Mouse (Mus musculus) neural tube, embryonic 15.5 days (tissue): ENCODE results near the gene Lcp1. TPM values are rescaled to one million over a fixed set of nuclear protein-coding genes. Genes with fewer than 3 reads are reported as not detected.

Source experiments
- ATAC-seq: fragments of 200-750 bp; cut with Nextera tagmentation; 2 replicates; pipeline ENCODE4 v1.8.0; 2017; ENCODE audit warnings: mild to moderate bottlenecking, moderate TSS enrichment, moderate library complexity; ENCODE audit not compliant: low FRiP score
- H3K27ac ChIP-seq: fragments of 300-500 bp; sonication (generic); replicated peaks from 2 replicates; pipeline ENCODE4 v1.5.1; 2015; ENCODE audit warnings: mild to moderate bottlenecking, inconsistent platforms
- H3K27me3 ChIP-seq: fragments of 300-500 bp; sonication (generic); replicated peaks from 2 replicates; pipeline ENCODE4 v1.6.1; 2015; ENCODE audit warnings: inconsistent platforms
- H3K36me3 ChIP-seq: fragments of 300-500 bp; sonication (generic); 2 replicates; pipeline ENCODE4 v1.6.1; 2015; ENCODE audit warnings: inconsistent platforms
- H3K4me1 ChIP-seq: fragments of 300-500 bp; sonication (generic); 2 replicates; pipeline ENCODE4 v1.6.1; 2015; ENCODE audit warnings: inconsistent platforms
- H3K4me2 ChIP-seq: fragments of 300-500 bp; sonication (generic); 2 replicates; pipeline ENCODE4 v1.6.1; 2015; ENCODE audit warnings: inconsistent platforms, mild to moderate bottlenecking, moderate library complexity
- H3K4me3 ChIP-seq: fragments of 300-500 bp; sonication (generic); replicated peaks from 2 replicates; pipeline ENCODE4 v1.5.1; 2015; ENCODE audit warnings: mild to moderate bottlenecking, inconsistent platforms
- H3K9ac ChIP-seq: fragments of 300-500 bp; sonication (generic); replicated peaks from 2 replicates; pipeline ENCODE4 v1.6.1; 2015; ENCODE audit warnings: mild to moderate bottlenecking, inconsistent platforms
- H3K9me3 ChIP-seq: fragments of 300-500 bp; sonication (generic); replicated peaks from 2 replicates; pipeline ENCODE4 v1.6.1; 2016; ENCODE audit warnings: inconsistent platforms
- WGBS: fragments of 180-500 bp; shearing (Covaris S2); methylation state at CpG from one replicate; pipeline ENCODE4 v1.1.7; 2015; ENCODE audit warnings: mixed read lengths; 5-methylcytosine and 5-hydroxymethylcytosine counted together
- polyA plus RNA-seq: library from polyadenylated mRNA; unstranded; fragments of >200 nt; fragmentation: Nextera tagmentation; extraction: Ambion mirVana; gene quantifications from 2 replicates; pipeline ENCODE4 v1.2.1, GENCODE M21; 2015

The Lcp1 gene
- polyA plus RNA-seq, 1 experiment from 2014 or later: 12.4 TPM

DNA sequence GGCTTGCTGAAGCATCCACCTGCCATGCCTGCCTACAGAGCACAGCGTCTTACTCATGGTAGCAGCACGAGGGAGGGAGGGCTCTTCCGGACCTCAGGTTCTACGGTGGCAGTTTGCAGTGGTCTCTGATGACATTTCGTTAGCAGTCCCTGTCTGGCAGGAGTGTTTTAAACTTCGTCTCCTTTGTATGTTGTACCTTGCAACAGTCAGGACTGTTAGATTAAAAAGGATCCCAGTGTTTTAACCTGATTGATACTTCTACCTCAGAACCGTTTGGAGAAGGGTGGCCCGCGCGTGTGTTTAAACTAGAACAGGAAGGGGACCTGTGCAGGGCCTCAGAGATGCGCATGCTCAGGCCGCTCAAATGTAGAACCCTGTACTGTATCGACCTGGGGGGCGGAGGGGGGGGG is 47.5 kb downstream of the Lcp1 start:
- no peak for ATAC-seq
- H3K9ac ChIP-seq: no peak overlapping the region
- no peaks in the 10 kb centered on the region for H3K4me1 ChIP-seq
- H3K27me3 ChIP-seq: no peaks in the 10 kb centered on the region
- WGBS: 88% methylated on average over 14 of the region's 14 CpGs
- H3K9me3 ChIP-seq: no peaks in the 10 kb centered on the region
- H3K4me2 ChIP-seq: no peak overlapping the region
- H3K27ac ChIP-seq: no peak overlapping the region
- H3K4me3 ChIP-seq: no peak overlapping the region
- H3K36me3 ChIP-seq: no peaks in the 10 kb centered on the region

DNA sequence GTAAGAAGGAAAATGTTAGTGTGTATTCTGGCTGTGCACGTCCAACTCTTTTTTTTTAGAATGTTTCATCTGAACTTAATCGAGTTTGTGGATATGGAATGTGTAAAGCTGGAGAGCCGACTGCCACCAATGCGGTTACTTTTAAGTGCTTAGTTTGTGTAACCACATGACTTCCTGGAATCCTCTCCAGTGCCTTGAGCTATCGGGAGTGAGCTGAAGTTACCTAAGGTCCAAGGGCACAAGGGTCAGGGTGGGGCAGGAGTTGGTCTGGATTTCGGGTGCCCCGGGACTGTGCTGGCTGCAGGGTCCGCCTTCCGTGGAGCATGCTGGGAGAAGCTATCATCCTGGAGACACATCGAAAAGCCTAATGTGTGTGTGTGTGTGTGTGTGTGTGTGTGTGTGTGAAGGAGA is 47.9 kb downstream of the Lcp1 start:
- H3K4me2 ChIP-seq: no peak overlapping the region
- H3K9ac ChIP-seq: no peak overlapping the region
- H3K9me3 ChIP-seq: no peaks in the 10 kb centered on the region
- no peaks in the 10 kb centered on the region for H3K36me3 ChIP-seq
- no peaks in the 10 kb centered on the region for H3K27me3 ChIP-seq
- ATAC-seq: no peak
- no peaks in the 10 kb centered on the region for H3K4me1 ChIP-seq
- no peak overlapping the region for H3K27ac ChIP-seq
- 86% methylated on average over 10 of the region's 10 CpGs for WGBS
- H3K4me3 ChIP-seq: no peak overlapping the region

DNA sequence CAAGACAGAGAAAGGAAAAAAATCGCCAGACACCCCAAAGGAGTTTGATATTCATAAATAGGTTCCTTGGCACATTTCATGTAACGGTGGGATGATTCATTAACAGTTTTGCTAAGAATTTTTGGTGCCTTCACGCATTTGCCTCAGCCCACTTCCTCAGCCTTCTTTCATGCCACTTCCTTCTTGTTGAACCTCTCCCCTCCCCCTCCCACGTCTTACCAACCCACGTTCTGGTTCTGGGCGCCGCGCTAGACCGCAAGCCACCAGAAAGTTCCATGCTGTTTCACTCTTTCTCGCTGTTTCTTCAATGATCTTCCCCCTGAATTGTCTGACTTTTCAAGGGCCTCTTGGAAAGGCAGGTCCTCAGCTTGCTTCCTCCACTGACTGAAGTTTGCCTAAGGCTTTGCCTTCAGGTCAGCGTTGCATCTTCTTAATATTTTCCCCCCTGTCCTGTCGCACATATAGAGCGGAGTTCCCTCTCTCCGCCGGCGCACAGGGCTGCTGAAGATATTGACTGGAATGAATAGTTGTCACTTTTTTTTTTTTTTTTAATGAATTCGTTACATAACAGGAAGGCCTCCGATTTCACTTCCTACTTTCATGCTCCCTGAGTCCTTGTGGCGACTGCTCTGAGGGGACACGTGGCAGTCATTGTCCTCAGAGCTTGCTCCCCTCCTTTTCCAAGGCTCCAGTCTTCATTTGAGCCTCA is 48.5 kb downstream of the Lcp1 start:
- WGBS: 86% methylated on average over 20 of the region's 20 CpGs
- Histone ChIP-seq H3K9me3 (no peaks in the 10 kb centered on the region), H3K4me3 (no peak overlapping the region)

DNA sequence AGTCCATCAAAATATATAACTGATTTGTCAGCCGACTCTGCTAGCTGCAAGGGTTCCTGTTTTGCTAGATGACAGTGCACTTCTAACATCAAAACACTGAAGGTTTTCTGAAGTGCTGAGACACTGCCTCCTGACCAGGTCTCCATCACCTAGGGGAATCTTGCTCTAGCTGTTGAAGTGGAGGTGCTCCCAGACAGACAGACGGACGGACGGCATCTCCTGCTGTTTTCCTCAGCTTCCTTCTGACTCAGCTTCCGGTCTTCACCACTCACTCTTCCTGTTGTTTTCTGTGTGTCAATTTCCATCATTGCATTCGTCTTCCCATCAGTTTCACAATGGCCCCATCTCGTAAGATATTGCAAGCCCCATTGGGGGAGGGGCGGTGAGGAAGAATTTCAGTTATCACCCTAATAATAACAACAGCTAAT is 49.7 kb downstream of the Lcp1 start:
- Histone ChIP-seq H3K27me3 (no peaks in the 10 kb centered on the region), H3K4me2 (no peak overlapping the region), H3K9ac (no peak overlapping the region), H3K9me3 (no peaks in the 10 kb centered on the region), H3K4me3 (no peak overlapping the region), H3K27ac (no peak overlapping the region), H3K4me1 (no peaks in the 10 kb centered on the region), H3K36me3 (no peaks in the 10 kb centered on the region)
- ATAC-seq: no peak
- 86% methylated on average over 8 of the region's 8 CpGs for WGBS

More for the DNA sequence above, 48.5 kb downstream of the Lcp1 start:
- no peaks in the 10 kb centered on the region for H3K36me3 ChIP-seq
- H3K27me3 ChIP-seq: no peaks in the 10 kb centered on the region
- H3K4me1 ChIP-seq: no peaks in the 10 kb centered on the region
- no peak overlapping the region for H3K9ac ChIP-seq
- H3K4me2 ChIP-seq: no peak overlapping the region
- ATAC-seq: no peak
- no peak overlapping the region for H3K27ac ChIP-seq

DNA sequence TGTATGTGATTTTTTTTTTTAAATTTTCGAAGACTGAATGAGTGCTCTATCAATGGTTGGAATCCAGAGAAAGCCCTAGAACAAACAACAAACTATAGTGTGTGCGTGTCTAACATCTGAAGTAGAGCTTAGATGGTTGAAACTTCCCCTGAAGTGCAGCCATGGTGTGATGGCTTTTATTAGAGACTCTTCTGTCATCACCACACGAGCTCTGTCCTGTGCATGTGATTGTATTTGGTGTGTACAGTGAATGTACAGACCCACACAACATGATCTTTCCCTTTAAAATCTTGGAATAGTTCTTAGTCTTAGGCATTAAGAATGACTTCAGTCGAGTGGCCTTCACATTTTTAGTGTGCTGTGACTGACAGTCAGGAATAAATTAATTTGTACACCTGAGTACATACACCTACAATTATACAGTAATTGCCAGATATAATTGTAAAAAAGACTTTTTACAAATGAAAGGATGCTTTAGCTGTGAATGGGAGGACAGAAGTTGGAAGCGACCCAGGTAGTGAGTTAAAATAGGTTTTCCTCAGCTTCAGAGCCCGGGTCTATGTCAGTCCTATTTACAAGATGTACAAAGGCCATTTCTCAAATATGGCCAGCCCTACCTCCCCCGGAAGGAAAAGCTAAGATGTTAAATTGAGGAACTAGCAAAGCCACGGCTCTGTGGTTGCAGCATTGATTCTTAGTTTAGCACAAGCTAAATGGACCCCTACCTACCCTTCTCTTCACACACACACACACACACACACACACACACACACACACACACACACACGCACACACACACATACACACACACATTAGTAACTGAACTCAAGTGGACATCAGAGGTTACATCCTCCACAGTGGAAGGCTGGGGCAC is 50.4 kb downstream of the Lcp1 start:
- ATAC-seq: no peak
- H3K9me3 ChIP-seq: no peaks in the 10 kb centered on the region
- H3K27ac ChIP-seq: no peak overlapping the region
- H3K4me2 ChIP-seq: no peak overlapping the region
- no peaks in the 10 kb centered on the region for H3K4me1 ChIP-seq
- no peak overlapping the region for H3K9ac ChIP-seq
- 87% methylated on average over 9 of the region's 9 CpGs for WGBS
- no peak overlapping the region for H3K4me3 ChIP-seq
- H3K36me3 ChIP-seq: no peaks in the 10 kb centered on the region
- no peaks in the 10 kb centered on the region for H3K27me3 ChIP-seq

DNA sequence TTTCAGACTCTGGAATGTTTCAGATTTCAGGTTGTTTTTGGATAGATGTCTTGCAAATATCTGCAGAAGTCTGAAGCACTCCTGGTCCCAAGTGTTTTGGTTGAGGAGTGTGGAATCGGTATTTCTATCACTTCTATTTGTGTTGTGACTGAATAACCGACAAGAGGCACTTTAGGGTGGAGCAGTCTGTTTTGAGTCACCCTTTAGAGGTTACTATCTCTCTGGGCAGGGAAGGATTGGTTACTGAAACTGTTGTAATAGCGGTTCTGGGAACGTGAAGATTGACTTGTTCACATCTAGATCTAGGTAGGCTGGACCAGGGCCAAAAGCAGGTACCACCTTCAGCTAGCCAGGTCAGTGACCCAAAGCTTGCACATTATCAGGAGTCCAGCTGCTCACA is 51.5 kb downstream of the Lcp1 start:
- Histone ChIP-seq H3K9me3 (no peaks in the 10 kb centered on the region), H3K27ac (no peak overlapping the region), H3K27me3 (no peaks in the 10 kb centered on the region), H3K4me3 (no peak overlapping the region), H3K4me1 (no peaks in the 10 kb centered on the region), H3K36me3 (no peaks in the 10 kb centered on the region), H3K9ac (no peak overlapping the region), H3K4me2 (no peak overlapping the region)
- ATAC-seq: no peak
- WGBS: 78% methylated on average over 4 of the region's 4 CpGs

DNA sequence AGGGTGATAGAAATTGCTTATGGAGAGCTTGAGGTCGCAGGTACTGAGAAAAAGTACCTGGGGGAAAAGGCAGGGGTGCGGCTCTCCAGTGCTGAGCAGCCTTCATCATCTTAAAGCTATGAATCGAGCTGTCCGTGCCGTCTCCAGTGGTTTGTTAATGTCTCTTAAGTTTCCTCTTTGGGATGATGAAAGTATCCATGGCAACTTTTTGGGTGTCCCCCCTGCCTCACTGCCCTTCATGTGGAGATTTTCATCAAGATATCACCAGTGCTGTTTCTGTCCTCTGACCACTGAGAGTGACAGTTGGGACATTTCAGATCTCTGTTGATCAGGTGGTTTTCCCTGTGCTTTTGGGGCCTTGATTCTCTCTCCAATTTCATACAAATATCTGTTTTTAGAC is 51.9 kb downstream of the Lcp1 start:
- ATAC-seq: no peak
- 84% methylated on average over 5 of the region's 5 CpGs for WGBS
- no peaks in the 10 kb centered on the region for H3K9me3 ChIP-seq

DNA sequence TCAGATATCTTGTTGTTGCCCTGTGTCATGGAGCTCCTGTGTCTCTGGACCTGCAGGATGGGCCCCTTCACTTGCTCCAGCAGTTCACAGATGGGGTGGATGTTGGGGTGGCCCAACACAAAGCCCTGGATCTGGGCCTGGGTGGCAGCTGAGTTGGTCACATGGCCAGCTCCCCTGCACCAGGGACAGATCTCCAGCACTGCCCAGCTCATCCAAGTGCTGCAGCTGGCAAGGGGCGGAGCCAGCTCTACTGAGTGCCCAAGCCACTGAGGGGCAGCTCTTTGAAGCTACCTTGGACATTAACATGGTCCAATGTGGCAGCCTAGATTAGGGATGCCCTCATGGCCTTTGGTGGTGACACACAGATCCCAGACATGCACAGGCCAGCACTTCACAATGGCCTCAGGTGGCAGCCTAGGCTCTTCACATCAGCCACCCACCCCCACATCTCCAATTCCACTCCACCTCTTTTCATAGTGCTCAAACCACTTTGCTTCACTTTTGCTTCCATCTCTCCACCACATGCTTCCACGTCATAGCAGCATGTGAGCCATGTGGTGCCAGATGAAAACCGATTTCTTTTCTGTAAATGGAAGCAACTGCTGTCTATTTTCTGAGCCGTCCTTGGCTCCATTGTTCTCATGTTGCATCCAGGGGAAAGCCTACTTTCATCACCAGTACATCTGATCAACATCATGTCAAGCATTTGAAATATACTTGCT is 53.3 kb downstream of the Lcp1 start:
- Histone ChIP-seq H3K9ac (no peak overlapping the region), H3K4me2 (no peak overlapping the region), H3K27me3 (no peaks in the 10 kb centered on the region), H3K27ac (no peak overlapping the region), H3K36me3 (no peaks in the 10 kb centered on the region), H3K4me1 (no peaks in the 10 kb centered on the region), H3K9me3 (no peaks in the 10 kb centered on the region), H3K4me3 (no peak overlapping the region)
- WGBS: 89% methylated on average over 4 of the region's 4 CpGs
- ATAC-seq: no peak

More for the DNA sequence above, 51.9 kb downstream of the Lcp1 start:
- Histone ChIP-seq H3K4me3 (no peak overlapping the region), H3K27ac (no peak overlapping the region), H3K36me3 (no peaks in the 10 kb centered on the region), H3K9ac (no peak overlapping the region), H3K4me2 (no peak overlapping the region), H3K27me3 (no peaks in the 10 kb centered on the region), H3K4me1 (no peaks in the 10 kb centered on the region)

DNA sequence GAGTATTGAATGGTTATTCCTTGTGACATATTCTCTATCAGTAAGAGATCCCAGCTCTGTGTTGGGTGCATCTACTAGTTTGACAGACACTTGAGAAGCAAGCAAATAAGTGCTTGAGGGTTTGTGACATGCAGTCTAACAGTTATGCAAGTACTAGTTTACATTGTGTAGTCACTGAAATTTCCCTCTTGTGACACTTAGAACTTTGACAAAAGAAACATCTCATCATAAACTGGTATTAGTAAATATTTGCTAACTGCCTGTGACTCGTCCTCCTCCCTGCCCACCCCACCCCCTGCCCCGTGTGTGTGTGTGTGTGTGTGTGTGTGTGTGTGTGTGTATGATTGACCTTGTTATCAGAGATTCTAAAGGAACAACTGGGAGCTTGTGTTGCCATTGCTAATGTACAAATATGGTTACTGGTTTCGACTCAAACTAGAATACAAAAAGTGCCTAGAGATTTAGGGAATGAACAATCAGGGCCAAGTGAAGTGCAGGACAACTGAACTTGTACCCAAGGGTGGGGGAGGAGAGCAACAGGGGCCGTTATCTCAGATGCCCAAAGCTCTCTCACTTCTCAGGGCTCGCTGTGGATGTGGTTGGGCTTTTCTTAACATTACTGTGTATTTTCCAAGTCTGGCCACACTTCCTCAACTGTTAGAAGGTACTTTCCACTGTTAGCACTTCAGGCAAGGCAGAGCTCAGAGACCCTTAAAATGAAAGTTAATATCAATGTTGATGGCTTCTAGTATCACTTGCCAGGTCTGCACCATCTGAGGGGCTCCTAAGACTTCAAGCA is 55.1 kb downstream of the Lcp1 start:
- 79% methylated on average over 5 of the region's 5 CpGs for WGBS
- H3K9ac ChIP-seq: no peak overlapping the region
- H3K4me3 ChIP-seq: no peak overlapping the region
- H3K27me3 ChIP-seq: no peaks in the 10 kb centered on the region
- no peak overlapping the region for H3K4me2 ChIP-seq
- no peaks in the 10 kb centered on the region for H3K9me3 ChIP-seq
- ATAC-seq: no peak
- no peaks in the 10 kb centered on the region for H3K36me3 ChIP-seq
- H3K4me1 ChIP-seq: no peaks in the 10 kb centered on the region
- H3K27ac ChIP-seq: no peak overlapping the region

DNA sequence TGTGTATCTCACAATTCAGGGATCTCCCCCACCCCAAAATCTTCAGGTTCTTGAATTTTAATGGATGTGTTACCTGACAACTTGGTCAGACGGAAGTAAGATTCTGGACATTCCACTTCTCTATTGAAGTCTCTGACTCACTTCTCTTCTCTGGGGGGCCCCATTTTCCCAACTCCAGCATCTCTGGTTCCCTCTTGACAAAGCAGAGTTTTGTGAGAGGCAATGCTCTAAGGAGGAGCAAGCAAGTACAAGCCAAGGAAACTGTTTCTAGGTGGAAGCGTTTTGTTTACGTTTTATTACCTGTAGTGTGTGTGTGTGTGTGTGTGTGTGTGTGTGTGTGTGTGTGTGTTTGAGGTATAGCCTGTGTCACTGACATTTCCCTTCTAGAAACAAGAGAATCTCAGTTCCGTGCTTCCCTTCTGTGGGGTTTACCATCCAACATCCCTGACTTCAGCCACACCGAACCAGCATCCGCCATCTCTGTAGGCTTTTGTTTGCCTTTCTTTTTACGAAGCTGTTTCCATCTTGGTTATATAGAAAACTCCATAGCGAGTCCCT is 56.0 kb downstream of the Lcp1 start:
- Histone ChIP-seq H3K36me3 (no peaks in the 10 kb centered on the region), H3K9me3 (no peaks in the 10 kb centered on the region), H3K4me2 (no peak overlapping the region), H3K27ac (no peak overlapping the region), H3K4me3 (no peak overlapping the region), H3K4me1 (no peaks in the 10 kb centered on the region), H3K27me3 (no peaks in the 10 kb centered on the region), H3K9ac (no peak overlapping the region)
- ATAC-seq: no peak
- 89% methylated on average over 8 of the region's 8 CpGs for WGBS

DNA sequence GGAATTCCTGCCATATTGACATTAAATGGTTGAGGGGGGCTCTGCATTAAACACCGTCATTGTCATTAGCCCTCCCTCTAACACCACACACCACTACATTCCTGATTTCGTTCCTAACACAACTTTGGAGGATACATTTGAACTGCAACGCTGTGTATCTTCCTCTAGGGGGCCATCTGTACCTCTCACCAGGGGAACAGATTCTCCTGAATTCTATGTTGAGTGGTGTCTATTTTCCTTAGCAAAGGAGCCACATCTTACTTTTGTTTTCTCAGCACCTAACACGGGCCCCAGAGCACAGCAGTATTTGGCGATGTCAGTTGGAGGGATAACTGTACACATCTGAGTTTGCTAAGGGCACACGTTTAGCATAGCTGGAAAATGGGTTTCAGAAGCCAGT is 57.6 kb downstream of the Lcp1 start:
- Histone ChIP-seq H3K27me3 (no peaks in the 10 kb centered on the region), H3K9me3 (no peaks in the 10 kb centered on the region), H3K27ac (no peak overlapping the region), H3K36me3 (no peaks in the 10 kb centered on the region), H3K4me1 (no peaks in the 10 kb centered on the region), H3K4me2 (no peak overlapping the region), H3K9ac (no peak overlapping the region), H3K4me3 (no peak overlapping the region)
- no peak for ATAC-seq
- 74% methylated on average over 6 of the region's 6 CpGs for WGBS
